Mouse (Mus musculus) kidney, adult 18-20 months (tissue): ENCODE measurements around the gene Tmtc4.

ENCODE experiments used
- DNase-seq: peaks from one replicate; pipeline ENCODE4 v3.0.0; 2021

Tmtc4 gene

DNA sequence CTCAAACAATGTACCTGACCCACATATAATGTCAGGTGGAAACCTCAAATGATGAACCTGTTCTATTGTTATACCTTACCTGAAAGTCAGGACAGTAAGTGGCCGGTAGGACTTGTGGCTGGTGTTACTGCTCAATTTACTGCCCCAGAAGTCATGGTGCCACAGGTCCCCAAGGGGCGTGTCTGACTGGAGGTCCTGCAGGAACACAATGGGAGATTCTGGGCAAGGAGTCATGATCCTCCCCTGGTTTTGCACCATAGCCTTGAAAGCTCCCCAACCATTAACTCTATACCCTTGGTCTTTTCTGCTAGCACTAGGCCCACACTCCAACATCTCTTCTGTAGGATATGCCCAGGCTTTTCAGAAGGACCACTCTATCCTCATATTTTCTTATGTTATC, 10.7 kb downstream of the Tmtc4 start:
- no peak for DNase-seq

DNA sequence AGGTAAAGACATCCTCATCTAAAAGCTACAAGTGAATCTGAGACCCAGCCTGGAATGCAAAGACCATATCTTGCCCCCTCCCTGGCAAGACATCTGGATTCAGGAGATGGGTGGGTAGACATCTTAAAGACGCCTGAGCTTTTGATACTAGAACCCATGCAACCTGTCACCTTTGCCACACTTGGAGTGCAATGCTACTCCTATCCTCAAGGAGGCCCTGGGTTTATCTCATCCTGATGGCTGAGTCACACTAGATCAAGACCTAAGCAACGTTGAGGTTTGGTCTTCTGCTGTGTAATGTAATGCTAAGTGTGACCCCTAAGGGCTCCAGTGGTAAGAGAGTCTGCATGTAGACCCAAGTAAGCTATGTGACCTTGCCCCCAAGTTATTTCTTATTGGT, 15.8 kb downstream of the Tmtc4 start:
- no peak for DNase-seq

DNA sequence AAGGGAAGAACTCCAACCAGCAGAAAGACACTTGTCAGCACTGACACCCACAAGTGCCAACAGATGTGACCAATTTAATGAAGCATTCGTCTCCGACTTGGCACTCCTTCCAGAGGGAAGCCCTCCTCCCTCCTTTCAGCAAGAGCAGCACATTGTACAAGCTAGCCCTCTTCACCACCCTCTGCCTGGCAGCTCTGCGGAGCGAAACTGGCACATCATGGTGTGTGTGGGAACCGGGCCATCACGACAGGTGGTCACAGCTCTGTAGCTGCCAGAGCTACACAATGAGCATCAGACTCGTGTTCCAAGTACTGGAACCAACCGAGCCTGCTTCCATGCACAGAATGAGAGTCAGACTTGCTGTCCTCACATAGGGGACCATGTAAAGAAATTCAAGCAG, 25.9 kb downstream of the Tmtc4 start:
- no peak for DNase-seq

DNA sequence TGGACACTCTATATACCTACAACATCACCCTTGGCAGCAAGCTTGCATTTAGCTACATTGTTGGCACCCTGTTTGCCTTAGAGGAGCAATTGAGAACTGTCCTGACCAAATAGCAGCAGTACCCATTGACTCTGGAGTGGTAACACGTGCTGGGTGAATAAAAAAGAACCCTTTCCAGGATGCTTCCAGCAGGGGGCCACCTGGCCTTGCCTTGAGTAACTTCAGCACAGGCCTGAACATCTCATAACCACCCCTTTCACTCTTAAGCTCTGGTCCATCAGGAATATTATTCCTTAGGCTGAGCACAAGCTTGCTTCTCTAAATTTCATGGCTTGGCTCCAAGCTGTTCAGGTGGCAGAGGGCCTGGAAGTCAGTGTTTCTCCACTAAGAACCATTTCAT, 30.5 kb downstream of the Tmtc4 start:
- peak; percentile 68 for DNase-seq

DNA sequence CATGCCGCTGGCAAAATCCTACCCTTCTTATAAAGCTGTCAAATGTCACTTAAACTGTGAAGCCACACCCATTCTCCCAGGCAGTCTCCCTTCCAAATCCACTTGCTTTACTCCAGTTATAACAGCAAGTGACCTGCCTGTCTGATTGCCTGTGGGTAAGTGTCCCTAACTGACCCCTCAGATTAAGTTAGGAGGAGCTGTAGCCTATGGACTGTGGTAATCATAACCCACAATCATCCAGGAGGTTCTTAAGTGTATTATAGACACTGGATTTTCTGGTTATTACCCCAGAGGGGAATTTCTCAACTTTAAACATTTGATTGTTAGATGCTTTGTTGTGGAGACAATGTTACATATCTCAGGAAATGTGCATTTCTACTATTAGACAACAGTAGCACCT, 31.3 kb downstream of the Tmtc4 start:
- no peak for DNase-seq

DNA sequence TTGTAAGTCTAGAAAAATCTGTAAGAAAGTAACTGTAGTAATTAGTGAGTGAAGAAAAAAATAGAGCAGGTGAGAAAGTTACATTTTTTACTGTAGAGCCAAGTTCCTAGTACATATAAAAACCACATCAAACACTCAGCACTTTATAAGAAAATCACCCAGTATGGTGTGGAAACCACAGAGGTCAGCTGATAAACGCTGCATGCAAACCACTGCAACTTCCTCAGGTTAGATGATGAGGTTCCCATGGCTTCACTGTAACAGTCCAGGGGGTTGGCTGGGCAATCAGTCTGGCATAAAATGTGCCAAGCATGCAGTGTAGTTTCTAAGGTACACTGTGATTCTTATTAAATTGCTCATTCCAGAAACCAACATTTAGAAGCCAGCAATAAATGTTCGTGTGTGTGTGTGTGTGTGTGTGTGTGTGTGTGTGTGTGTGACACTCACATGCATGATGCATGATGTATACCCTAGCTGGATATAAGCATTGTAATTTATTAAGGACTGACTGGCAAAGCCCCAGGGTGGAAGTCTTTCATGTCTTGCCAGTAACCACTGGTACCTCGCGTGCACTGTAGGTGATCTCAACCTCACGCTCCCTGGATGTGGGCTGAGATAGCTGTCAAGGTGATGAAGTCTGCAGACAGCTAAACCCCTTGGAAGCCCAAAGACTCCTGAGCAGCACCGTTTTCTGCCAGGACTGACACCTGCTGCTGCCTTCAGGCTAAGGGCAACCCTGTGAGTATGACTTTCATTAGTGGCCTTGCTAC, 32.0 kb downstream of the Tmtc4 start:
- no peak for DNase-seq

DNA sequence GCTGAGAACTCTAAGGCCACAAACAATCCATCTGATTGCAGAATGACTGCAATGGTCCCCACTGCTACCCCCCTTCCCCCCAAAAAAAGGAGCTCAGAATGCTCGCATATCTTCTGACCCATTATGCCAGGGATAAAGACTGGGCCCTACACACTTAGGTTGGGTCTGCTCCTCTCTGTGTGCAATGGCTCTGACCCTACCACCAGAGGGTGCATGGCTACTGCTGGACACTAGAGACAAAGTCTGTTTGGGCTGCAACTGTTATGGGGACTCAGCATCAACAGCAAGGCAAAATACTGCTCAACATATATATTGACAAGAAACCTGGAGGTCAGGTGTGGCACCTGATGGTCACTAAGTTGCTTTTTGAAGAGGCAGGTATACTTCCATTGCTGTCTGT, 32.9 kb downstream of the Tmtc4 start:
- DNase-seq: no peak

DNA sequence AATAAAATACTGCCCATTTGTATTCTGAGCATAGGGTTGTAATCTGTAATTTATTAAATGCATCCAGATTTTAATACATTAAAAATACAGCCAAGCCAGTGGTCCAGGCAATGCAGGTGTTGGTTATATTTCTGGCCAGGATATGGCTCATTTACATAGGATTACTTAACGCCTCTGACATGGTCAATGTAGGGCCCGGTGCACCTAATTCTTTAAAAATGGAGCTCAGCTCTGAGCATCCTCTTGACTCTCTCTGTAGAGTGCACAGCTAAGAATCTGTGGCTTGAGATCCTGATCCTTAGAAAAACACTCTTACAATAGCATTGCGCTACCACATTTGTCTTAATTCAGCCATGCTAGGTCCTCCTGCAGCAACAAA, 40.4 kb downstream of the Tmtc4 start:
- DNase-seq: no peak

DNA sequence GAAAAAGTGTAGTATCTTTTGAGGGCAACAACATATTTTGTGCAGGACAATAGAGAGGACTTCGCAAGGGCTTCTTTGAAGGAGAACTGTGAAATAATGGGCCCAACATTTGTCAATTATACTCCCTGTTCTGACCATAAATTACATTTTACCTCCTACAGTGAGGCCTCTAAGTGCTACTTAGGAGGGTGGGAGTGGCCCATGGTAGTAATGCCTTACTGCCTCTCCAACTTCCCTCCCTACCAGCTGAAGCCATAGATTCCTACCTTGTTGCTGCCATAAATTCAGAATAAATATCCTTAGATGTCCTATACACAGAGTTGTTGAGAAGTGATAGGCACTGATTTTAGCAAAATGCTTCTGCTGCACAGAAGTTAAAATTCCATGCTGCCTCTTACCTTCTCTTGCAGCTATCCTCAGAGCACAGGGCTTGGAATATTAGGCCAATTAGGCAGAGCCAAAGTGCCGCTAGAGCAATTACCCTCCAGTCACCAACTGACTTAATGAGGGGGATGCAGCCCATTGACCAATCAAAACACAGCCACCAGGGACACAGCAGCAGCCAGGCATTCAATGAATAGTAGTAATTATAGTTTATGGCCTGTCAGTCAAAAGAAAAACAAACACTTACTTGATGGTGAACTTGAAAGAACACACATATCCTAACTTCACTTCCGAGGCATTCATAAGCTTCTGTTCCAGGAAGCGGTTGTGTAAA, 40.9 kb downstream of the Tmtc4 start:
- DNase-seq: no peak

DNA sequence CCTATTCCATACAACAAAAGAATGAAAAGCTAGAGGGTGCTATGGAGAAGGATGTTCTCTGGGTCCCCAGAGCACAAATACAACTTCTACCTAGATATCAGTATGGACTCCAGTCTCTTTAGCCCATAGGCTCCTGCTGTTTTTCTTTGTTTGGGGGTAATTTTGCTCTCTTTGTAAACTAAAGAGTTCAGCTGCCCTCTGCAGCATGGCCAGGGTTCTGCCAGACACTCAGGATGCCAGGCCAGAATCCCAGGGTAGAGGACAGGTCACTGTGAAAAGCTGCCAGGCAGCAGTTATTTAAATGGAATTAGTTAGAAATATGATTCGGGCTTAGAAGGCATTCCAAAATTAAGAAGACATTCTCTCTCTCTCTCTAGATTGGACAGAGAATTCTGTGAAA, 47.4 kb downstream of the Tmtc4 start:
- no peak for DNase-seq

DNA sequence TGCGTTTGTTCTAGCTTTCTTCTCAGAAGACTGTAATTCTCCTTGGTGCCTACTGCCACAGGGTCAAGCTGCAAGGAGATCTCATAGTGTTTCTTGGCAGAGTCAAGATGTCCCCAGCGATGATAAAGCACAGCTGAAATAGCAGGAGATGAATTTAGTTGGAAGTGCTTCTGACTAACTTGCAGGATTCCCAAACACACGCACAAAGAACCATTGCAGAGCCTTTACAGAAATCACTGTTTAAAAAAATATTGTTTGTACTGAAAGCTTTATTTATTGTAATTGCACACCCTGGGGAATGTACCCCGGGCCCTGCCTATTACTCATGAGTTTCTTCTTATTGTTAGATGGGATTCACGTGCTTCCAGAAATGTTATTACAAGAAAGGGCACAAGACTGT, 63.8 kb downstream of the Tmtc4 start:
- no peak for DNase-seq

DNA sequence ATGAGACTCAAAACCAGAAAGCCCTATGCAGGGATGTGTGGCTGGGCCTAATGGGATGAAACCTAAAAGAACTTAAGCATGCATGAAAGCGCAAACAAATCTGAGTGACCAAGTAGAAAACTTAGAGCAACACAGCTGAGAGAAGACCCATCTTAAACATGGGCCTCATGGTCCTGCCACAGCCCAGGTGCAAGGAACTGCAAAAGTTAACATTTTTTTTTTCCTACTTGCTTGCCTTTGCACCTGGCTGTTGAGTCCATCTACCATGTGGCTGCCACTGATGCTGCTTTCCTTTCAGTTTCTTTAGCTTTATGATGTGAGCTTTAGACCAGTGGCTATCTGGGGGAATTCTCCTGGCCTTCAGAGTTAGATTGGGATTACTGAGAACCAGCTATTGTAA, 66.2 kb downstream of the Tmtc4 start:
- no peak for DNase-seq

DNA sequence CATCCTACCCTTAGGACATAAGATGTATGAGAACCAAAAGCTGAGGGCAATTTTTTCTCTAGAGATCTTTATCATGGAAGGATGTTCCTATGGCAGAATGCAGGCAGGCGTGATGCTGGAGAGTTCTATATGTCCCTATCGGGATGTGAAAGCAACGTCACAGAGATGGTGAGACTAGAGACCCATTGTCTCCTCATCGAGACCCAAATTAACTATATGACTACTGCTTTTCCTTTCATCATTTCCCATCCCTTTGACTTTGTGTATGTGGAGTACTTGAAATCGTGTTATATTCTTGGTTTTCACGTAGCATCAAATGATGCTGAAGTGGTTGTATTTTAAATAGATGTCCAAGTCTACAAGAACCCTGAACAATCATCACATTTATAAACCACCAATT, 70.2 kb downstream of the Tmtc4 start, which contains the start of gene Ggact:
Gene Ggact (minus strand): TSS at position 101 of the 400 bp plus-strand sequence.
- DNase-seq: no peak

DNA sequence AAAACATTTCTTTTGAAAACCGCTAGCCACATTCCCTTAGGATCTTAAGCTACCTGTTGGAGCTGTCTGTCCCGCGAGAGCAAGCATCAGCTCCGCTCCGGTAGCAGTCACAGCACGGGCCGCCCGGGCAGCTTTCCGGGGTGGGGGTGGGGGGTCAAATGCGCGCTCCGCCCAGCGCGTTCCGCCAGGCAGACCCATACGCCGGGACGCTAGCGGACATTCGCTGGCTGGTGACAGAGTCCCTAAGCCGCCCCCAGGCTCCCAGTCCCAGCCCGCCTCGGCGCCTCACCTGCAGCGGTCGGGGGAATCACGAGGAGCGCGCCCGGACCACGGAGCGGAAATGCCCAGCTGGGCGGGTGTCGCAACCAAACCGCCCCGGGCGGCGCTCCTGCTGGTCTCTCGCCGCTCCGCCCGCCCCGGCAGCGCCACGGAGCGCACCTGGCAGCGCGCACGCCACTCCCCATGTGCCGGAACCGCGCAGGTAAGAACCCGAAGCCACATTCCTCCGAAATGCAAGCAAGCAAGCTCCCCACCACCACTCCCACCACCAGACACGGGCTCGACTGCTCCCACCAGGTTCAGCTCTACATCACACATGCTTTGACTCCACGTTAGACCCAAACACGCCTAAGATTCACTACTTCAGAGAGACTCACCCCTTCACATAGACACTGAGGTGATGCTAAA, 70.9 kb downstream of the Tmtc4 start:
- DNase-seq: peak; percentile 88

DNA sequence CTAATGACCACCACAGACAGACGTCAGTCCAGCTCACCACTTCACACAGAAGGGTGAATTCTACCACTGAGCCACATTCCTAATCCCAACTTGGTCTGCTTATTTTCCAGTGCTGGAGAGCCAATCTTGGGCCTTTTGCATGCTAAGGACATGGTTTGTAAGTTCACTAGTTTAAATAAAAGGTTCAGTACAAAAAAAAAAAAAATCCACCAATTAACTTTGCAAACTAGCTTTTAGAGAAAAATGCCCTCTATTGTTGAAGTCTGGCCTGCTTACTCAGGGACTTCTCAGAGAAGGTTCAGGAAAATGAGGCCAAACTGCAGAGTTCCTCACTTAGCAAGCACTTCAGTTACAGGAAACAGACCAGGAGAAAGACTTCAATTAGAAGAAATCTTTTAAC, 71.7 kb downstream of the Tmtc4 start:
- no peak for DNase-seq

DNA sequence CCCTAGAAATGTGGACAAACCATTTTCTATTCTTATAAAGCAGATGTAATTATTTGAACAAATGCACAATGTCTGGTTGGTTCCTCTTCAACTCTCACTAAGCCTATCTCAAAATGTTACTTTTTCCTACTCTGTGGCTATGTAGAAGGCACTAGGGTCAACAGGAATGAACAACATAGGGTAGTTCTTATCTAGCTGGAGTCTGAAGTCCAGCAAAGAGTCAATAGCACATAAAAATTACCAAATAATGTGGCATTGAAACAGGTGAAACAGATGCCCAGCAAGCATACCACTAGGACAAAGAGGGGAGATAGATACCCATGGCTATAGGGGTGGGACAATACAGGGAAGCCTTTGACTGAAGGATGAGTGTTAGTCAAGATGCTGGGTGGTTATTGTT, 72.6 kb downstream of the Tmtc4 start:
- DNase-seq: no peak

DNA sequence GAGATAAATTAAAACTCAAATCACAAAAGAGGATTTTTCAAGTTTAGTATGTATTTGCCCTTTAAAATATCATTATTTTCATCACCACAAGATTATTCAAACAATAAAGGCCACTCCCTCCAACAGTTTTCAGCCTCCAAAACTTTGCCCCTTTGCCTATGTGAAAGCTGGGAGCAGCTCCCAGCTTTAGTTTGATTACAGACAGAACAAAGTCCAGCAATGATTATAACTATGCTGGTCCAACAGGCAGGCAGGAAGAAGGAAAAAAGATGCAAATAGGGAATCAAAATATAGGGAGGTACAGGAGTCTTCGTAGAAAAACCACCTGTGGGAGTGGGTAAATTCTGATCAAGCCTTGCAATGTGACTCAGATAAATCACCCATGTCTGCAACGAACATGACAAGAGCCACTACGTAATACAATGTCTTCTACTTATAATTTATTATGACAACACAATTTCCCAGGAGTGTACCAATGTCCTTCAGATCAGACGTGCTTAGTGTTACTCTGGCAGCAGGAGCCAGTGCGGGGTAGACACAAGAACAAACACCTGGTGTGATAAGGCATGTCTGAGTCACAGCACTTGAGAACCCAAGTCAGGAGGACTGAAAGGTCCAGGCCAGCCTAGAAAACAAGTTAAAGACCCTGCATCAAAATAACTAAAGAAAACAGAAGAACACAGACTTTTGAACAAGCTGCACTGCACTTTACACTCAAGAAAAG, 74.3 kb downstream of the Tmtc4 start:
- no peak for DNase-seq

DNA sequence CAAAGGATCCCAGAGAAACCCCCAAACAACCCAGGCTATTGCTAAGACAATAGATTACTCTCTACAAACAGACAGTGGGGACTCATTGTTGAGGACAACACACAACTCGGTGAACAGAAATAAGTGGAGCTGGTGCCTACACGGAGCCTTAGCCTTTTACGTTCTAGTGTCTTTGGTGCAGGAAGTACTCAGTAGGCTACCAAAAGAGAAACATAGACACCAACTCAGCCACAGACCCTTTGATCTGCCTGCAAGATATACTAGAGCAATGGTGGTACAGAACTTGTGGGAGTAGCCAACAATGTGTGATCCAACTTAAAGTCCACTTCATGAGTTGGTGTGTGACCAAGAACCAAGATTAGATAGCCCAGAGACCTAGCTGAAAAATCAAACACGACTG, 75.8 kb downstream of the Tmtc4 start:
- no peak for DNase-seq

DNA sequence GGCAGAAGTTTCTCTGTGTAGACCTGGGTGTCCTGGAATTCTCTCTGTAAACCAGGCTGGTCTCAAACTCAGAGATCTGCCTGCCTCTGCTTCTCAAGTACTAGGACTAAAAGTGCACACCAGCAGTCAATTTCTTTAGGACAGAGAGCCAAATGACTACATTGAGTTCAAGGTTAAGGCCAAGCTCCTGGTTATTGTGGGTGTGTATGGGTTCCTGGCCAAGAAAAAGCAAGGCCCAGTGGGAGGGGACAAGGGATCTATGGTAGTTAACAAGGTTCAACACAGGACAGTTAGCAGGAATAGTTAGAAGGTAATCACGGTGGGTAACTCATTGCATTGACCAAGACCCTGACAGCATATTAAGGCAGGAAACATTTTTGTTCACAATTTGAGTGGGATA, 78.8 kb downstream of the Tmtc4 start:
- DNase-seq: no peak

DNA sequence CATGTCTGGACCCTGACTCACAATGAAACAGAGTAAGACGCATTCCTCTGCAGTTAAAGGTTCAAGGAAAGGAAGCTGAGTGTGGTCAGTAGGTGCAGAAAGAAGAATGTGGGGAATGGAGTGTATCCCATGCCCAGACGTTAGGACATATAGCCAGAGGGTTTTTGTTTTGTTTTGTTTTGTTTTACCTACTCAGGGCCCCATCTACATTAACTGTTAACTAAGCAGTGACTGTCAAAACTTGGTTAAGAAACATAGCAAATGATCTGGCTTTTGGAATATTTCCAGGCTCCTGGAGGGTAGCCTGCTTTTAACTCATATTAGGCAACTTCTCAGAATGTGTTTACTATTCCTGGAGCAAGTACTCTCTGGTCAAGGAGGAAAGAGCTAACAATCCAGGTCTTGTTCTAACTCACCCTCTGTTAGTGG, 79.9 kb downstream of the Tmtc4 start:
- peak; percentile 45 for DNase-seq

DNA sequence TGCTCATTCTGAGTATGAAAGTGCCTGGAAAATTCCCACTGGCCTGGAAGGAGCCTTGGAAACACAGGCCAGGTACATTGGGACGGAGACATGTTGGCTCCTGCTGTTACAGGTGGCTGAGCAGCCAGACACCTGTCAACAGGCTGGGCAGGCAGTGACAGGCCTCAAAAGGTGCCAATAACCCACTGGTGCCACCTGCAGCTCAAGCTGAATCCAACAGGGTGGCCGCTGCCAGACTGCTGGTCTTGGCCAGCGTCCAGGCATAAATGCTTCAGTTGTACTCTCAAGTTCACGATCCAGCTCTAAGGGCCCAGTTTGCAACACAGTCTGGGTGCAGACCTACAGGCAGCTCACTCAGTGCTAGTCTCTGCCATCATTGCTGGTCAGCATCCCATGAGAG, 81.0 kb downstream of the Tmtc4 start:
- peak; percentile 93 for DNase-seq

DNA sequence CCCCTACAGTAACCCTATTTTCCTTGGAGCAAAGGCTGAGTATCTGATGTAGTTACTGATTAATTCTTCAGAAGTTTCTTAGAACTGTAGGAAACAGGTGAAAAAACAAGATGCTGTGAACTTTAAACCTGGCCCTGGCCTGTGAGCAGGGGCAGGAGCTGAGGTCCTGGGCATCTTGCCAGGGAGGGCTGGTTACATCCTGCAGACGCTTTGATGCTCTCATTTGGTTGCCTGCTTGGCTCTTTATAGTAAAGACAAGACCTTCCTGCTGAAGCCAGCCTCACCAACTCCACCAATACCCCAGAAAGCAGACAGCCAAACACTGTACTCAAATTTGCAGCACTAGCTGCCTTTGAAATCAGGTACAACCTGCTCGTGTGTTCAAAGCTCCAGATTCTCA, 81.7 kb downstream of the Tmtc4 start:
- peak; percentile 85 for DNase-seq

DNA sequence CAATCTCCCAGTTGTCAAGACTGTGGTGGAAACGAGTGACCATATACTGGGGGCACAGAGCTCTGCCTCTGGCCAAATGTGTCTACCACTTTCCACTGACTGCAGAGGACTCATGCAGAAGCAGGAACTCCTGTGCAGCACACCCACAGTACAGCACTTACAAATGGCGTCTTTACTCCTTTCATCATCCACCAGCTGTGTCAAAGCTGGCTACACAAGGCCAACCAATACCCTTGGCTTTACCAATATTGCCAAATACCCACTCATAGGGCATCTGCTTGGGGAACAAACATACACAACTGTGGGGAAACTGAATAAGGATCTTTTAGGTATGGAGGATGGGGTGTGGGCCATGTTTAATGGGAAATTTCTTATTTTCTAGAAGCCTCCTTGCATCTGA, 82.1 kb downstream of the Tmtc4 start:
- no peak for DNase-seq
